Mouse (Mus musculus) midbrain, postnatal 0 days (tissue): Measurements from ENCODE around the gene Htr5b. TPM values are rescaled to one million over a fixed set of nuclear protein-coding genes. Genes with fewer than 3 reads are reported as not detected.

ENCODE experiments used
- ATAC-seq: fragments of 200-750 bp; cut with Nextera tagmentation; 2 replicates; pipeline ENCODE4 v1.8.0; 2017; ENCODE audit warnings: moderate number of reproducible peaks, mild to moderate bottlenecking, moderate TSS enrichment, moderate library complexity; ENCODE audit not compliant: low FRiP score
- DNase-seq: peaks from one replicate; pipeline ENCODE4 v3.0.0-alpha.2; 2015; ENCODE audit warnings: low spot score
- H3K27ac ChIP-seq: fragments of 300-500 bp; sonication (generic); 2 replicates; pipeline ENCODE4 v1.5.1; 2014; ENCODE audit warnings: low read depth, mild to moderate bottlenecking, low read length, mixed read lengths
- H3K27me3 ChIP-seq: fragments of 300-500 bp; sonication (generic); 2 replicates; pipeline ENCODE4 v1.6.1; 2014; ENCODE audit warnings: low read length, control low read depth, mixed read lengths; ENCODE audit not compliant: insufficient read depth
- H3K36me3 ChIP-seq: fragments of 300-500 bp; sonication (generic); 2 replicates; pipeline ENCODE4 v1.6.1; 2014; ENCODE audit warnings: low read length, control low read depth, mixed read lengths; ENCODE audit not compliant: insufficient read depth
- H3K4me1 ChIP-seq: fragments of 300-500 bp; sonication (generic); 2 replicates; pipeline ENCODE4 v1.6.1; 2014; ENCODE audit warnings: mild to moderate bottlenecking, control low read depth, antibody characterized with exemption, low read length, mixed read lengths; ENCODE audit not compliant: insufficient read depth
- H3K4me2 ChIP-seq: fragments of 300-500 bp; sonication (generic); 2 replicates; pipeline ENCODE4 v1.6.1; 2014; ENCODE audit warnings: low read depth, mild to moderate bottlenecking, low read length, mixed read lengths; ENCODE audit not compliant: poor library complexity, severe bottlenecking
- H3K4me3 ChIP-seq: fragments of 300-500 bp; sonication (generic); 2 replicates; pipeline ENCODE4 v1.5.1; 2014; ENCODE audit warnings: low read depth, mild to moderate bottlenecking, low read length, moderate library complexity
- H3K9ac ChIP-seq: fragments of 300-500 bp; sonication (generic); replicated peaks from 2 replicates; pipeline ENCODE4 v1.6.1; 2014; ENCODE audit warnings: mild to moderate bottlenecking, low read length, moderate library complexity, mixed read lengths; ENCODE audit not compliant: poor library complexity, severe bottlenecking
- H3K9me3 ChIP-seq: fragments of 300-500 bp; sonication (generic); 2 replicates; pipeline ENCODE4 v1.6.1; 2016; ENCODE audit warnings: low read length, control low read depth
- CTCF ChIP-seq: IDR thresholded peaks from 2 replicates; pipeline ENCODE4 v1.5.1; 2016; ENCODE audit warnings: antibody characterized with exemption, mild to moderate bottlenecking
- WGBS: fragments of 180-500 bp; shearing (Covaris S2); extraction: QIAGEN DNeasy Blood & Tissue Kit; methylation state at CpG from one replicate; pipeline ENCODE4 v1.1.7; 2014; 5-methylcytosine and 5-hydroxymethylcytosine counted together
- polyA plus RNA-seq: library from polyadenylated mRNA; unstranded; fragments of >200 nt; fragmentation: Nextera tagmentation; extraction: Ambion mirVana; gene quantifications from 2 replicates; pipeline ENCODE4 v1.2.1, GENCODE M21; 2015
- total RNA-seq: library from RNA; depleted of rRNA; stranded (reverse); fragments of >200 nt; gene quantifications from 2 replicates; pipeline ENCODE4 v1.2.3, GENCODE M21; 2014; rRNA removed

Htr5b gene
- 2.7 and 5.9 TPM in 2 replicates for total RNA-seq
- polyA plus RNA-seq = 3.1 and 3.8 TPM in 2 replicates

GRCm38 (mm10) chr1:121528399-121528720, at the start of gene Htr5b:
Gene Htr5b, minus strand, starts transcription at chr1:121528465.
- no peak within 1 kb of the TSS for H3K27ac ChIP-seq
- H3K4me1 ChIP-seq = 0 out of 2 replicates have a peak, but pooled peaks cover 3% of the 10 kb centered on the region
- H3K4me2 ChIP-seq = peak within 1 kb of the TSS; percentile 64
- peak within 1 kb of the TSS; percentile 33 for H3K4me3 ChIP-seq
- no peak for TF ChIP-seq CTCF
- H3K9me3 ChIP-seq = no peaks in the 10 kb centered on the region
- ATAC-seq (peak; percentile 81), DNase-seq (peak; percentile 65)
- peak within 1 kb of the TSS; percentile 0; the same call in 1 of the 2 replicates for H3K9ac ChIP-seq
- H3K27me3 ChIP-seq = peaks cover 4% of the 10 kb centered on the region; the same call in 1 of the 2 replicates
- no peaks in the 10 kb centered on the region for H3K36me3 ChIP-seq
- WGBS = 6% methylated on average over 11 of the region's 11 CpGs

GRCm38 (mm10) chr1:121577491-121577890, 49.2 kb upstream of the Htr5b start:
- no peak for TF ChIP-seq CTCF
- Histone ChIP-seq H3K27ac (no peak overlapping the region), H3K9me3 (no peaks in the 10 kb centered on the region), H3K27me3 (no peaks in the 10 kb centered on the region), H3K9ac (no peak overlapping the region), H3K4me2 (no peak overlapping the region), H3K4me1 (no peaks in the 10 kb centered on the region), H3K4me3 (no peak overlapping the region), H3K36me3 (no peaks in the 10 kb centered on the region)
- 18% methylated on average over 1 of the region's 1 CpGs for WGBS
- no peak for DNase-seq
- ATAC-seq = no peak; the same call in 1 of the 2 replicates

GRCm38 (mm10) chr1:121570522-121570921, 42.3 kb upstream of the Htr5b start:
- no peaks in the 10 kb centered on the region for H3K4me1 ChIP-seq
- no peaks in the 10 kb centered on the region for H3K9me3 ChIP-seq
- no peak overlapping the region for H3K9ac ChIP-seq
- 88% methylated on average over 7 of the region's 7 CpGs for WGBS
- H3K27ac ChIP-seq = no peak overlapping the region
- no peak for TF ChIP-seq CTCF
- no peaks in the 10 kb centered on the region for H3K27me3 ChIP-seq
- no peak overlapping the region for H3K4me3 ChIP-seq
- ATAC-seq (no peak), DNase-seq (no peak)
- no peaks in the 10 kb centered on the region for H3K36me3 ChIP-seq
- no peak overlapping the region for H3K4me2 ChIP-seq

DNA sequence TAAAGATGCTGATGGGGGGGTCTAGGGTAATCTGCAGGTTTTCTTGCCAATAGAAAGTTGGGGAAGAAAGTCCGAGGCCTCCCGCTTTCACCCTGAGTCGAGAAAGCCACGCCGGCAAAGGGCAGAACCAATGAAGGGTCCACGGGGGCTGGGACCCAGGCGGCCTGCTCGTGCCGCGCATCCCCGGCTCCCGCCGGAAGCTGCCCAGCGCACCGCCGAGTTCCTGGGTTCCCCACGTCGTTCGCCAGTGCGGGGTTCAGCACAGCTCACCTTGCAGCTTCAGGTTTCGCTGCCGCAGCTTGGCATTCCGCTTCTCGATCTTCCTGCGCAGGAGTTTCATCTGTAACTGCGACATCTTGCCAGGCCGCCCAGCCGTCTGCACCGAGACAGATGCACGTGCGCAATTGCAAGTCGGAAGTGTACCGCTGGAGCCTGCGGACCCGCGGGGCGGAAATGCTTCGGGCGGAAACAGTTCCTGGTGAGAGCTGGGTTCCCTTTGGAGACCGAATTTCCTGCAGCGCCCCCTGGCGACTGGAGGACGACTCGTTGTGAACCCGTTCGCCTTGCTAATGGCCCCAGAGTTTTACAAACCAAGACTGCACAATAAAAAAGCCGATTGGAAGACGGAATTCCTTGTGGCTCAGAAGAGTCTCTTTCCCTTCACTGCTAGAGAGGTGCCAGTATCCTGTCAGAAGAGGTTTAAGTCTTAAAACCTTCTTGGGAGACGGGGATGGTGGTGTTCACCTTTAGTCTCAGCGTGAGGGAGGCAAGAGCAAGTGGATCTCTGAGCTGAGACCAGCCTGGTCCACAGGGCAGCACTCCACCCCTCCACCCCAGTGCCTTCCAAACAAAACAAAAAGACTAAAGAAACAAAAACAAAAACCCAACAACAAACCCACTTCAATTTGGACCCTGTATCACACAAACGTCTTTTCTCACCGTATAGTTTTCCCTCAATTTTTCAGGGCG, 39.5 kb upstream of the Htr5b start, which contains the start of gene Ddx18:
Ddx18 (minus strand) TSS at position 469 of the 969 bp plus-strand sequence.
- H3K4me1 ChIP-seq = no peaks in the 10 kb centered on the region
- H3K9me3 ChIP-seq = no peaks in the 10 kb centered on the region
- DNase-seq (peak; percentile 95), ATAC-seq (peak; percentile 97)
- H3K4me3 ChIP-seq = peak within 1 kb of the TSS; percentile 74
- H3K4me2 ChIP-seq = peak within 1 kb of the TSS; percentile 69
- TF ChIP-seq CTCF = peak; percentile 94
- H3K9ac ChIP-seq = peak within 1 kb of the TSS; percentile 64
- H3K27ac ChIP-seq = peak within 1 kb of the TSS; percentile 68; the same call in 1 of the 2 replicates
- peaks cover 14% of the 10 kb centered on the region for H3K36me3 ChIP-seq
- no peaks in the 10 kb centered on the region for H3K27me3 ChIP-seq
- WGBS = 6% methylated on average over 53 of the region's 53 CpGs

- Histone ChIP-seq H3K4me3 (no peak overlapping the region), H3K27ac (no peak overlapping the region), H3K9me3 (no peaks in the 10 kb centered on the region), H3K27me3 (no peaks in the 10 kb centered on the region), H3K36me3 (peaks cover 72% of the 10 kb centered on the region), H3K9ac (no peak overlapping the region), H3K4me2 (no peak overlapping the region), H3K4me1 (no peaks in the 10 kb centered on the region)
- no peak for TF ChIP-seq CTCF
- ATAC-seq (no peak), DNase-seq (no peak)
- WGBS = 99% methylated on average over 5 of the region's 5 CpGs
Measured at GRCm38 (mm10) chr1:121557861-121558260, 29.6 kb upstream of the Htr5b start.

DNA sequence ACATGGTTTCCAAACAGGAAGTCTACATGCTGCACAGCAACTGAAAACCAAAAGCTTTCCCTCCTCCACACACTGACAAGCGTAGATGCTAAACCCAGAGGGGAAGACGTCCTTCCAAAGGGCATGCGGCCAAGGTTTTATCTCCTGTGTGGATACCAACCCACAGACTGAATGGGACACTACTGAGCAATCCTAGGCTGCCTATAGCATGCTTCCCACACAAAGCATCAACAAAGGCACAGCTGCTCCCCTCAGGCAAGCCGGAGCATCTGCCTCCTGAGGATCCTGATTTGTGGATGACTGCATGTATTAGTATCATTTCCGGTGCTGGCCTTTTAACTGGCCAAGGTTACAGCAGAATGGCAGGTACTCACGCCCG, 23.2 kb upstream of the Htr5b start:
- DNase-seq = peak; percentile 14
- Histone ChIP-seq H3K27me3 (no peaks in the 10 kb centered on the region), H3K36me3 (peaks cover 30% of the 10 kb centered on the region), H3K4me3 (no peak overlapping the region), H3K4me1 (no peaks in the 10 kb centered on the region), H3K9me3 (no peaks in the 10 kb centered on the region), H3K4me2 (no peak overlapping the region), H3K27ac (no peak overlapping the region), H3K9ac (no peak overlapping the region)
- ATAC-seq = peak; percentile 32
- no peak for TF ChIP-seq CTCF
- WGBS = 77% methylated on average over 7 of the region's 7 CpGs
